ENCODE assay signal across 25 mouse cellular contexts in genomic region chr10:59527819-59528218, GRCm38 (mm10).
"Had no signal": no experiment of that assay in that cellular context is flagged by ENCODE, and none has a peak within 500 bp of the region (broad histone marks: within the 10 kb centered on the region; RNA-seq: fewer than 3 reads in every experiment).

No protein-coding gene starts in this region.

- H3K27me3 ChIP-seq: heart, embryonic 12.5 days; hindbrain, embryonic 12.5 days; intestine, embryonic 15.5 days; limb, embryonic 12.5 days had no signal

- DNase-seq: gastrocnemius, adult 2 months; gastrocnemius, postnatal 10 days; gastrocnemius, postnatal 25 days; heart, adult 18-20 months; heart, postnatal 10 days; heart, postnatal 4 days; kidney, adult 18-20 months; kidney, adult 8-10 months; kidney, postnatal 10 days; kidney, postnatal 25 days; kidney, postnatal 4 days; liver had no signal

- H3K4me2 ChIP-seq: heart, embryonic 12.5 days; hindbrain, embryonic 12.5 days; hindbrain, embryonic 14.5 days; intestine, embryonic 15.5 days; limb, embryonic 12.5 days had no signal

- H3K36me3 ChIP-seq: heart, embryonic 10.5 days; heart, embryonic 12.5 days; hindbrain, embryonic 10.5 days; hindbrain, embryonic 12.5 days; intestine, embryonic 15.5 days; limb, embryonic 10.5 days; limb, embryonic 12.5 days had no signal

- H3K4me3 ChIP-seq: gastrocnemius, adult 2 months; heart, embryonic 10.5 days; heart, embryonic 12.5 days; hindbrain, embryonic 10.5 days; hindbrain, embryonic 12.5 days; intestine, embryonic 15.5 days; layer of hippocampus, adult 2 months; left cerebral cortex, adult 2 months; limb, embryonic 10.5 days; limb, embryonic 12.5 days had no signal

- ATAC-seq: hindbrain, embryonic 16.5 days; inflammation-experienced regulatory T-cells, adult 6 months; intestine, embryonic 15.5 days; intestine, postnatal 0 days had no signal

- H3K9me3 ChIP-seq: heart, embryonic 10.5 days; heart, embryonic 12.5 days; hindbrain, embryonic 10.5 days; hindbrain, embryonic 12.5 days; intestine, embryonic 15.5 days; limb, embryonic 10.5 days; limb, embryonic 12.5 days had no signal

- H3K27ac ChIP-seq: gastrocnemius, adult 2 months; heart, embryonic 10.5 days; hindbrain, embryonic 10.5 days; hindbrain, embryonic 12.5 days; hindbrain, embryonic 14.5 days; intestine, embryonic 15.5 days; layer of hippocampus, adult 2 months; left cerebral cortex, adult 2 months; limb, embryonic 10.5 days; limb, embryonic 12.5 days had no signal

- H3K9ac ChIP-seq: heart, embryonic 12.5 days; hindbrain, embryonic 12.5 days; hindbrain, embryonic 14.5 days; intestine, embryonic 15.5 days; limb, embryonic 12.5 days had no signal
